Mouse (Mus musculus) kidney, postnatal 4 days (tissue): Measurements from ENCODE around the gene Wdr95.
A peak's percentile ranks its signal among the peaks of the same experiment; 100 is the strongest.
"Not testable (repeated sequence)": the region's sequence is repeated elsewhere in the genome, so short reads cannot be mapped to it uniquely, and the experiment has no call there.

Experiments
- DNase-seq, 2 experiments: peaks; one replicate each; pipeline ENCODE4 v3.0.0; 2021; ENCODE audit warnings: mixed read lengths in 2 of 2

The Wdr95 gene

GRCm38 (mm10) chr5:149520806-149521205 is 7.7 kb upstream of the Wdr95 start:
- no peak for DNase-seq

GRCm38 (mm10) chr5:149523856-149524241 is 4.6 kb upstream of the Wdr95 start:
- DNase-seq: no peak

- peak; percentile 81 to 84 for DNase-seq
Observed at GRCm38 (mm10) chr5:149524242-149524858, 4.1 kb upstream of the Wdr95 start.

- peak in 1 of 2 experiments; percentile 19 for DNase-seq
Observed at GRCm38 (mm10) chr5:149525055-149525785, 3.3 kb upstream of the Wdr95 start.

- peak; percentile 49 to 63 for DNase-seq
Observed at GRCm38 (mm10) chr5:149526467-149526951, 2.0 kb upstream of the Wdr95 start.

- not testable (repeated sequence) for DNase-seq
Observed at GRCm38 (mm10) chr5:149527292-149527691, 1.2 kb upstream of the Wdr95 start.

GRCm38 (mm10) chr5:149533847-149534246 is 5.4 kb downstream of the Wdr95 start:
- DNase-seq: no peak

GRCm38 (mm10) chr5:149536005-149536404 is 7.5 kb downstream of the Wdr95 start:
- no peak for DNase-seq

- peak; percentile 11 to 29 for DNase-seq
Observed at GRCm38 (mm10) chr5:149537796-149538511, 9.5 kb downstream of the Wdr95 start.

- peak; percentile 8 to 28 for DNase-seq
Observed at GRCm38 (mm10) chr5:149538531-149538930, 10.1 kb downstream of the Wdr95 start.

GRCm38 (mm10) chr5:149539051-149539450 is 10.6 kb downstream of the Wdr95 start:
- no peak for DNase-seq

- DNase-seq: no peak
Observed at GRCm38 (mm10) chr5:149551179-149551578, 22.7 kb downstream of the Wdr95 start.

GRCm38 (mm10) chr5:149552742-149553141 is 24.3 kb downstream of the Wdr95 start:
- peak; percentile 19 to 36 for DNase-seq

GRCm38 (mm10) chr5:149553373-149553772 is 24.9 kb downstream of the Wdr95 start:
- DNase-seq: no peak

- DNase-seq: no peak
Observed at GRCm38 (mm10) chr5:149554397-149554796, 25.9 kb downstream of the Wdr95 start.

GRCm38 (mm10) chr5:149560903-149561588 is 32.6 kb downstream of the Wdr95 start:
- DNase-seq: no peak

- DNase-seq: no peak
Observed at GRCm38 (mm10) chr5:149566026-149566425, 37.5 kb downstream of the Wdr95 start.

- DNase-seq: no peak
Observed at GRCm38 (mm10) chr5:149566957-149567356, 38.5 kb downstream of the Wdr95 start.

GRCm38 (mm10) chr5:149568993-149569392 is 40.5 kb downstream of the Wdr95 start:
- DNase-seq: peak in 1 of 2 experiments; percentile 19

GRCm38 (mm10) chr5:149576977-149577376 is 48.5 kb downstream of the Wdr95 start:
- DNase-seq: peak in 1 of 2 experiments; percentile 19

GRCm38 (mm10) chr5:149577449-149577848 is 49.0 kb downstream of the Wdr95 start:
- no peak for DNase-seq

GRCm38 (mm10) chr5:149582642-149583262 is 54.3 kb downstream of the Wdr95 start:
- DNase-seq: no peak
